Mouse (Mus musculus): ENCODE results near the gene Mapk8ip1. TPM values are rescaled to one million over a fixed set of nuclear protein-coding genes. Genes with fewer than 3 reads are reported as not detected.
A peak's percentile ranks its signal among the peaks of the same experiment; 100 is the strongest.

Gene Mapk8ip1
- polyA plus RNA-seq (2016; fragmentation: Nextera tagmentation; extraction: Ambion mirVana) = 36.0 and 37.1 TPM in 2 replicates

- H3K36me3 ChIP-seq (replicated peaks) = peaks cover 30% of the 10 kb centered on the region
- WGBS = 3% methylated on average over 42 of the region's 59 CpGs
- peak within 1 kb of the TSS; percentile 76 for H3K4me3 ChIP-seq
- H3K27ac ChIP-seq (replicated peaks) = peak within 1 kb of the TSS; percentile 80
- peaks cover 19% of the 10 kb centered on the region for H3K27me3 ChIP-seq (replicated peaks; ENCODE audit: low read depth, poor library complexity, severe bottlenecking)
- no peaks in the 10 kb centered on the region for H3K9me3 ChIP-seq
- peaks cover 37% of the 10 kb centered on the region for H3K4me1 ChIP-seq
- peak; percentile 80 for DNase-seq (ENCODE audit: low spot score)
Observed at GRCm38 (mm10) chr2:92401091-92401561, at the start of gene Mapk8ip1. Gene Mapk8ip1 (minus strand): TSS chr2:92401263.

DNA sequence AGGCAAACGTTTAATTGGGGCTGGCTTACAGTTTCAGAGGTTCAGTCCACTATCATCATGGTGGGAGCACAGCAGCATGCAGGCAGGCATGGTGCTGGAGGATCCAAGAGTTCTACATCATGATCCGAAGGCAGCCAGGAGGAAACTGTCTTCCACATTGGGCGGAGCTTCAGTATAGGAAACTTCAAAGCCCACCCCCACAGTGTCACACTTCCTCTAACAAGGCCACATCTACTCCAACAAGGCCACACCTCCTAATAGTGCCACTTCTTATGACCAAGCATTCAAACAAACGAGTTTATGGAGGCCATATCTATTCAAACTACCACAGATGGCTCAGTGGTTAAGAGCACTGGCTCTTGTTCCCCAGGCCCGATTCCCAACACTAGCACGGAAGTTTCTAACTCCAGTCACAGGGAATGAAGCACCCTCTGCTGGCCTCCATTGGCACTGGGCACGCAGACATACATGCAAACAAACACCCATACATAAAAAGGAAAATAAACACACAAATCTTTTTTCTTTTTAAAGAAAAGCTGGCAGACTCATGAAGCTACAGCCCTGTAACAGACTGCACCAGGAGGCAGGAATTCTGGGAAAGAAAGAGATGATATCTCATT lies 46.2 kb upstream of the Mapk8ip1 start:
- Histone ChIP-seq H3K4me3 (no peak overlapping the region), H3K9me3 (no peaks in the 10 kb centered on the region), H3K36me3 (replicated peaks) (no peaks in the 10 kb centered on the region), H3K4me1 (peaks cover 18% of the 10 kb centered on the region), H3K27me3 (replicated peaks; ENCODE audit: low read depth, poor library complexity, severe bottlenecking) (no peaks in the 10 kb centered on the region), H3K27ac (replicated peaks) (no peak overlapping the region)
- WGBS = 71% methylated on average over 7 of the region's 7 CpGs
- no peak for DNase-seq (ENCODE audit: low spot score)

- H3K9me3 ChIP-seq = no peaks in the 10 kb centered on the region
- H3K4me1 ChIP-seq = peaks cover 18% of the 10 kb centered on the region
- WGBS = 79% methylated on average over 8 of the region's 8 CpGs
- H3K4me3 ChIP-seq = no peak overlapping the region
- H3K27me3 ChIP-seq (replicated peaks; ENCODE audit: low read depth, poor library complexity, severe bottlenecking) = no peaks in the 10 kb centered on the region
- no peak overlapping the region for H3K27ac ChIP-seq (replicated peaks)
- H3K36me3 ChIP-seq (replicated peaks) = no peaks in the 10 kb centered on the region
- DNase-seq (ENCODE audit: low spot score) = no peak
Observed at GRCm38 (mm10) chr2:92446656-92447055, 45.6 kb upstream of the Mapk8ip1 start.

- WGBS = 50% methylated on average over 9 of the region's 9 CpGs
- no peaks in the 10 kb centered on the region for H3K36me3 ChIP-seq (replicated peaks)
- no peak overlapping the region; the same call in 1 of the 2 replicates for H3K27ac ChIP-seq (replicated peaks)
- no peaks in the 10 kb centered on the region for H3K9me3 ChIP-seq
- H3K4me1 ChIP-seq = peaks cover 18% of the 10 kb centered on the region
- H3K27me3 ChIP-seq (replicated peaks; ENCODE audit: low read depth, poor library complexity, severe bottlenecking) = no peaks in the 10 kb centered on the region
- DNase-seq (ENCODE audit: low spot score) = no peak
- H3K4me3 ChIP-seq = no peak overlapping the region
Observed at GRCm38 (mm10) chr2:92445890-92446289, 44.8 kb upstream of the Mapk8ip1 start.

- H3K27me3 ChIP-seq (replicated peaks; ENCODE audit: low read depth, poor library complexity, severe bottlenecking) = no peaks in the 10 kb centered on the region
- no peak for DNase-seq (ENCODE audit: low spot score)
- H3K4me1 ChIP-seq = peaks cover 18% of the 10 kb centered on the region
- no peaks in the 10 kb centered on the region for H3K36me3 ChIP-seq (replicated peaks)
- H3K27ac ChIP-seq (replicated peaks) = no peak overlapping the region
- H3K9me3 ChIP-seq = no peaks in the 10 kb centered on the region
- 56% methylated on average over 4 of the region's 4 CpGs for WGBS
- no peak overlapping the region for H3K4me3 ChIP-seq
Observed at GRCm38 (mm10) chr2:92444376-92444775, 43.3 kb upstream of the Mapk8ip1 start.

DNA sequence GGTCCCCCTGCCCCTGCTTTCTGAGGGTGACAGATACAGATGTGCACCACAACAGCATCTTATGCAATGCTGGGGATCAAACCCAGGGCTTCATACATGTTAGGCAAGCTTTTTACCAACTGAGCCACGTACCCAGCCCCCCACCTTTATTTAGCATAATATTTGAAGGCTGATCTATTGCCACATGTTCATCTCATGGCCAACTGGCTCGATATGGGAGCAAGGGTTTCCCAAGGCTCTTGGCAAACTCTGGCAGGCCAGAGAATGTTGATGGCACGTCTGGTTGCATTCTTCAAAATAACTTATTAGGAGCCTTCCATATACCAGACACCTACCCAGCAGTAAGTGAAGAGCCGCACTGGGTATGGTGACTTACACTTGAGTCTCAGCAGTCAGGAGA lies 42.2 kb upstream of the Mapk8ip1 start:
- Histone ChIP-seq H3K27me3 (replicated peaks; ENCODE audit: low read depth, poor library complexity, severe bottlenecking) (no peaks in the 10 kb centered on the region), H3K9me3 (no peaks in the 10 kb centered on the region), H3K36me3 (replicated peaks) (no peaks in the 10 kb centered on the region), H3K4me3 (no peak overlapping the region), H3K27ac (replicated peaks) (no peak overlapping the region), H3K4me1 (peaks cover 18% of the 10 kb centered on the region)
- no peak for DNase-seq (ENCODE audit: low spot score)
- WGBS = 85% methylated on average over 4 of the region's 4 CpGs

DNA sequence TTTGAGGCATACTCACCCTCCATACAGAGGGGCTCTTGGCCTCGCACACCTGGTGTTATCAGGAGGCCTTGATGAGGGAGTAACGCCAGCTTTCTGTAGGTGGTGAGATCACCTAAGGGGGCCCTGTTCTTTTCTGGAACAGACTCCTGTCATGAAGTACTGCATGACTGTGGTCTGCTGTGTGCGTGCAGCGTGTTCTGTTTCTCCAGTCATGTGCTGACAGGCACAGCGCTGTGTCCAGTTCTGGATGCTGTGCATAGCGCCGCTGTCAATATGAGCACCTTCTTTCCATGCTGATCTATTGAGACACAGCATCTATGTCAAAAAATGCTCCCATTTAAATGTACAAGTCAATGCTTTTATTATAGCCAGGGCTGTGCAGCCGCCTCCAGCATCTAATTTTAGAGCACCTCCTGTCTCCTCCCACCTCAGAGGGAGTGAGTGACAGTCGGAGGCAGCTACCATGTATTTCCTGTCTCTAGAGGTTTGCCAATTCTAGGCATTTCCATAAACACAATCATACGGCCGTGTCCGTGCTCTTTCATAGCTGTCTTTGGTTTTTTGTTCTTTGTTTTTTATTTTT lies 41.4 kb upstream of the Mapk8ip1 start:
- peaks cover 20% of the 10 kb centered on the region for H3K4me1 ChIP-seq
- H3K9me3 ChIP-seq = no peaks in the 10 kb centered on the region
- H3K27ac ChIP-seq (replicated peaks) = no peak overlapping the region
- no peak for DNase-seq (ENCODE audit: low spot score)
- WGBS = 75% methylated on average over 12 of the region's 12 CpGs
- no peak overlapping the region for H3K4me3 ChIP-seq
- no peaks in the 10 kb centered on the region for H3K36me3 ChIP-seq (replicated peaks)
- no peaks in the 10 kb centered on the region for H3K27me3 ChIP-seq (replicated peaks; ENCODE audit: low read depth, poor library complexity, severe bottlenecking)

GRCm38 (mm10) chr2:92440432-92440831 lies 39.4 kb upstream of the Mapk8ip1 start:
- Histone ChIP-seq H3K27me3 (replicated peaks; ENCODE audit: low read depth, poor library complexity, severe bottlenecking) (peaks cover under 1% of the 10 kb centered on the region; the same call in 1 of the 2 replicates), H3K9me3 (no peaks in the 10 kb centered on the region), H3K27ac (replicated peaks) (no peak overlapping the region), H3K36me3 (replicated peaks) (no peaks in the 10 kb centered on the region), H3K4me3 (no peak overlapping the region), H3K4me1 (peaks cover 7% of the 10 kb centered on the region)
- 69% methylated on average over 6 of the region's 6 CpGs for whole genome bisulfite sequencing
- no peak for DNase-seq (ENCODE audit: low spot score)

DNA sequence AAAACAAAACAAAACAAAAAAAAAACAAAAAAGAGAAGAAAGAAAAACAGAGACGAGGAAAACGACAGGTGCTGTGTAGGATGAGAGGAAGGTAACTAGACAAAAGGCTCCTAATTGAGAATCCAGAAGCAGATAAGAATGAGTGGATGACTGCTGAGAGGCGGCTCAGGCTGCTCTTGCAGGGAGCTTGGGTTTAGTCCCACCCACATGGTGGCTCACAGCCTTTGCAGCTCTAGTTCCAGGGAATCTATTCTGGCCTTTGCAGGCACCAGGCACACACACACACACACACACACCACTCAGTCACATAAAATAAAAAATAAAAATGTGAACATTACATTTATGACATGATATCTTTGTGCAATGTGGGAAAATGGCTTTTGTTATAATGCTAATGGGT lies 37.5 kb upstream of the Mapk8ip1 start:
- DNase-seq (ENCODE audit: low spot score) = no peak
- WGBS = 70% methylated on average over 3 of the region's 3 CpGs

GRCm38 (mm10) chr2:92437875-92438274 lies 36.8 kb upstream of the Mapk8ip1 start:
- no peak overlapping the region for H3K27ac ChIP-seq (replicated peaks)
- no peaks in the 10 kb centered on the region for H3K9me3 ChIP-seq
- peaks cover 7% of the 10 kb centered on the region for H3K27me3 ChIP-seq (replicated peaks; ENCODE audit: low read depth, poor library complexity, severe bottlenecking)
- H3K4me1 ChIP-seq = peaks cover 22% of the 10 kb centered on the region
- 2% methylated on average over 5 of the region's 5 CpGs for WGBS
- no peaks in the 10 kb centered on the region for H3K36me3 ChIP-seq (replicated peaks)
- peak; percentile 81 for DNase-seq (ENCODE audit: low spot score)
- peak overlapping the region; percentile 21; the same call in 1 of the 2 replicates for H3K4me3 ChIP-seq

More for the DNA sequence above, 37.5 kb upstream of the Mapk8ip1 start:
- no peak overlapping the region for H3K4me3 ChIP-seq
- peaks cover 7% of the 10 kb centered on the region for H3K27me3 ChIP-seq (replicated peaks; ENCODE audit: low read depth, poor library complexity, severe bottlenecking)
- H3K27ac ChIP-seq (replicated peaks) = no peak overlapping the region
- no peaks in the 10 kb centered on the region for H3K36me3 ChIP-seq (replicated peaks)
- peaks cover 15% of the 10 kb centered on the region for H3K4me1 ChIP-seq
- no peaks in the 10 kb centered on the region for H3K9me3 ChIP-seq

GRCm38 (mm10) chr2:92437366-92437765 lies 36.3 kb upstream of the Mapk8ip1 start:
- WGBS = 86% methylated on average over 4 of the region's 4 CpGs

GRCm38 (mm10) chr2:92435023-92435422 lies 34.0 kb upstream of the Mapk8ip1 start:
- Histone ChIP-seq H3K36me3 (replicated peaks) (no peaks in the 10 kb centered on the region), H3K4me3 (peak overlapping the region; percentile 96; the same call in 1 of the 2 replicates), H3K27ac (replicated peaks) (no peak overlapping the region), H3K4me1 (peaks cover 46% of the 10 kb centered on the region), H3K27me3 (replicated peaks; ENCODE audit: low read depth, poor library complexity, severe bottlenecking) (peaks cover 7% of the 10 kb centered on the region), H3K9me3 (no peaks in the 10 kb centered on the region)
- WGBS = 58% methylated on average over 6 of the region's 6 CpGs
- DNase-seq (ENCODE audit: low spot score) = no peak

More at GRCm38 (mm10) chr2:92437366-92437765, 36.3 kb upstream of the Mapk8ip1 start:
- no peaks in the 10 kb centered on the region for H3K36me3 ChIP-seq (replicated peaks)
- DNase-seq (ENCODE audit: low spot score) = no peak
- no peak overlapping the region for H3K27ac ChIP-seq (replicated peaks)
- no peaks in the 10 kb centered on the region for H3K9me3 ChIP-seq
- no peak overlapping the region for H3K4me3 ChIP-seq
- H3K4me1 ChIP-seq = peaks cover 27% of the 10 kb centered on the region
- H3K27me3 ChIP-seq (replicated peaks; ENCODE audit: low read depth, poor library complexity, severe bottlenecking) = peaks cover 7% of the 10 kb centered on the region

GRCm38 (mm10) chr2:92434375-92434745 lies 33.3 kb upstream of the Mapk8ip1 start:
- WGBS = 12% methylated on average over 12 of the region's 12 CpGs
- peak overlapping the region; percentile 88 for H3K27ac ChIP-seq (replicated peaks)
- H3K4me3 ChIP-seq = peak overlapping the region; percentile 96
- H3K9me3 ChIP-seq = no peaks in the 10 kb centered on the region
- H3K4me1 ChIP-seq = peaks cover 51% of the 10 kb centered on the region
- H3K36me3 ChIP-seq (replicated peaks) = no peaks in the 10 kb centered on the region
- no peak for DNase-seq (ENCODE audit: low spot score)
- H3K27me3 ChIP-seq (replicated peaks; ENCODE audit: low read depth, poor library complexity, severe bottlenecking) = peaks cover 7% of the 10 kb centered on the region

All from embryonic facial prominence, embryonic 10.5 days (tissue).